Comparison of ENCODE assay signal across 8 mouse cellular contexts in the genomic region with DNA sequence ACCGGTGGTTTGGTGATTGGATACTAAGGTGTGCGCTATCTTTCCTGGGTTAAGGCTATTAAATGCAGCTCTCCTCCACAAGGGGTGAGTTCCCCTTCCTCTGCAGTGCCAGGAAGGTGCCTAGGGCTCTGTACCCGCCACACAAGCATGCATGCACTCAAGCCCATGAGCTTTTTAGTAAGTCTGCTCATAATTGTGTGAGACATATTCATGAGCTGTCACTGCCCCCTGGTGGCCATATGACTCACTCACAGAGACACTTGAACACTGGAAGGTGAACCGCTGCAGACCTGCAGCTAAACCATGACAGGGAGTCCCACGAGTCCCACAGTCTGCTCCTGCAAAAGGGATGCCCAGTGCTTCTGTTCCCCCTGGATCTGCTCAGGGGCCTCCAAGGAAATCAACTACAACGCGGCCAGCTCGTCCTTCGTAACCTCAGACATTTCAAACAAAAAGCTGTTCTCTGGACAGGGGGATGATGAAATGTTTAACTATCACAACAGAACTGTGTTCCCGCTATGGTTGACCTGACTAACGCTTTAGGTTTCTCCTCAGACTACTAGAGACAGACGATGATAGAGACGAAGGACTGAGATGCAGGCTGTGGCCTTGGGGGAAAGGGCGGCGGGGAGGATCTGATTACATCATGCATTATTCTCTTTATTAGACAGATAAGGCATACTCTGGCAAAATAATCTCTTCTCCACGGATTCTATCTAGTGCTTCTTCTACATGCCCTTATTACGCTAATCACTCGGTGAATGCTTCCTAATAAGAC. TPM values are rescaled to one million over a fixed set of nuclear protein-coding genes. Genes with fewer than 3 reads are reported as not detected.
DNase-seq lines count a peak whose midpoint lies in the region; ATAC-seq lines count a peak whose summit lies in the region.

No protein-coding gene starts in this region.

- peak; percentile 97 for ATAC-seq in megakaryocyte progenitor cell, adult 5-6 weeks (replicated peaks; ENCODE audit: poor library complexity)

- peak; percentile 88 for DNase-seq in ZHBTc4 (ENCODE audit: low read depth, low spot score)
- peak; percentile 78 to 86 for DNase-seq in cerebellum, postnatal 25 days
- DNase-seq in frontal cortex, postnatal 25 days (ENCODE audit: low spot score in 2 of 2), result peak; percentile 82 to 83
- DNase-seq in hindlimb bud, embryonic 11.5 days (ENCODE audit: extremely low spot score, low read depth, low spot score), result peak; percentile 72
- peak; percentile 81 to 90 for DNase-seq in left cerebral cortex, adult 18-20 months (ENCODE audit: low spot score in 2 of 2)
- peak; percentile 70 for DNase-seq in right cerebral cortex, postnatal 25 days
- peak; percentile 76 for DNase-seq in urinary bladder, postnatal 25 days (ENCODE audit: low spot score)

RNA-seq across cellular contexts. Expression of a gene that starts 24.4 kb away (rescaled TPM):
- 1 to 10 TPM; 8.2 to 8.9 TPM for total RNA-seq in left cerebral cortex, adult 18-20 months (2021)
- total RNA-seq in megakaryocyte progenitor cell, adult 5-6 weeks (2015), result 21.1 and 21.3 TPM in 2 replicates
- 45.9 and 57.4 TPM in 2 replicates for total RNA-seq in megakaryocyte progenitor cell, adult 5-6 weeks (2017)

RNA-seq across cellular contexts. Expression of a gene that starts 43.0 kb away (rescaled TPM):
- 1 to 10 TPM; 4.5 to 4.8 TPM for total RNA-seq in left cerebral cortex, adult 18-20 months (2021)
- 5.0 and 7.8 TPM in 2 replicates for total RNA-seq in megakaryocyte progenitor cell, adult 5-6 weeks (2015)
- total RNA-seq in megakaryocyte progenitor cell, adult 5-6 weeks (2017), result 3.3 and 4.2 TPM in 2 replicates

Comparison
In these comparisons a context has a peak if more than half of its experiments do, and no peak if none do; other contexts are left out.
1. Peak in every context shown above with its lines: DNase-seq and ATAC-seq.